Mouse (Mus musculus) stomach, postnatal 0 days (tissue): ENCODE data around the gene Zbtb18.

Experiments used
- CTCF ChIP-seq: IDR thresholded peaks from 2 replicates; pipeline ENCODE4 v1.5.1; 2016; ENCODE audit warnings: antibody characterized with exemption, low read depth, mild to moderate bottlenecking, moderate library complexity
- EP300 ChIP-seq: optimal IDR thresholded peaks from 2 replicates; pipeline ENCODE3; 2016; ENCODE audit warnings: antibody characterized with exemption

- TF ChIP-seq CTCF (no peak), EP300 (no peak)
Measured at GRCm38 (mm10) chr1:177468436-177468835, 26.3 kb downstream of the Zbtb18 start.
